Mouse (Mus musculus): ENCODE measurements at regions not wholly inside any gene's neighbourhood (a gene's known extent, or its start where the extent isn't known, plus 50 kb on each side); places are given as distances from the start of the nearest gene placed in this dataset.

DNA sequence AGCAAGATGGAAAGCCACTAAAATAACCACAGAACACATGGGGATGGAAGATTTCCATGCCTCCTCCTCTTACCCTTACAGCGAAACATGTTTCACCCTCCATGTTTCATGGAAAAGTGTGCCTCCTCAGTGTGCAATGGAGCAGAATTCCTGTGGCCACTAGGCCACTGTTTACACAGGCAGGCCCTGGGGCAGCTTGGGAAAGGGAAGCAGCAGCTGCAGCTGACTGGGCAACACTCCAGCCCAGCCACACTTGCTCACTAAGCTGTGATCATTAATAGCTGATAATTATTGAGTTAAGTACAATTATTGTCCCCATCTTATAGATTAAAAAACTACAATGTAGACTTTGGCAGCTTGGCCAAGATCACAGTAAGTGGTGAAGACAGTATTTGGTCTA is 402.5 kb upstream of the Acvr2a start:
- no peak for DNase-seq

- no peak for DNase-seq
Observed at GRCm38 (mm10) chr2:48412683-48413440, 401.0 kb upstream of the Acvr2a start.

- DNase-seq, result no peak
Observed at GRCm38 (mm10) chr2:48414596-48415481, 399.1 kb upstream of the Acvr2a start.

DNA sequence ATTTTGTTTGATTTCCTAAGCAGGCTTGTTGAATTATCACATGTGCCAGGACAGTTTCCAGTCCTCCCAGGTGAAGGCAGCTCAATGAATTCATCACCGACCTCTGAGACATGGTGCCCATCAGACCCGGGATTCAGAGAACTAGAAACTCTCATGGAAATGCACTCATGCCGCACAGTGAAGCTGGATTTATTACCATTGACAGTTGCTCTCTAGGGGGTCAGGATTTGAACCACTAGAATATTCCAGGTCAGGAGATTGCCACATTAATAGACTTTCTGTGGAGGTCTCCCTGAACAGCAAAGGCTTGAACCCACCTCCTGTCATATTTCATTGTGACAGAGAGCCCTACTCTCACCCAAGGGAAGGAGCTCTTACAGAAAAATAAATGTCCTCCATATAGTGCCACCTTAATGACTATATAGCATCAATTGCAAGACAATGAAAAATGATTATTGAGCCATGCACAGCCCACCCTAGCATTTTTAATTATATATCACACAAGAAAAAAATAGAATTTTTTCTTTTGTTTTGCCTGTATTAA is 397.6 kb upstream of the Acvr2a start:
- no peak for DNase-seq

DNA sequence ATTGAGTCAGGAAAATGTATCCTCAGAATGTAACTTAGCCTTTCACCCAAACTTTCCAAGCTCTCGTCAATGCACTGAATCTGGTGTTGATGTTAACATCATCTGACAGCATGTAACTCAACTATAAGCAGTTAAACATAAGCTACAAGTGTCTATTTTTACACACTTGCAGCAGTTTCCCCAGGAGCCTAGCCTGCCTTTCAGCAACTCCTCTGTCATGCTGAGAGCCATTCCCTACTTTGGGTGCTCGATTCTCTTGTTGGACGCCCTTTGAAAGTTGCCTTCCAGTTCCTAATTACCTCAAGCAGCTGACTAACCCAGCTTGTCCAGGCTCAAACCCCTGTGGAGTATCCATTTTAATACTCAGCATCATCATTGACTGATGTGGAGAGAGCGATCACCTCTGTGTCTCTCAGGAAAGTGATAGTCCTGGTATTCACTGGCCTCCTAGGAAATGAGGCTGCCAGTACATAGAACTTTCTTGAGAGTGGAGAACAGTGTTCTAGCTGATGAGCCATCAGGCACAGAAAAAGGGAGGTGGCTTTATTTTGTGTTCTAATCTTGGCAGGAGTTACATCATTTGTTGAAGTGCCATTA is 396.8 kb upstream of the Acvr2a start:
- DNase-seq, result no peak

DNA sequence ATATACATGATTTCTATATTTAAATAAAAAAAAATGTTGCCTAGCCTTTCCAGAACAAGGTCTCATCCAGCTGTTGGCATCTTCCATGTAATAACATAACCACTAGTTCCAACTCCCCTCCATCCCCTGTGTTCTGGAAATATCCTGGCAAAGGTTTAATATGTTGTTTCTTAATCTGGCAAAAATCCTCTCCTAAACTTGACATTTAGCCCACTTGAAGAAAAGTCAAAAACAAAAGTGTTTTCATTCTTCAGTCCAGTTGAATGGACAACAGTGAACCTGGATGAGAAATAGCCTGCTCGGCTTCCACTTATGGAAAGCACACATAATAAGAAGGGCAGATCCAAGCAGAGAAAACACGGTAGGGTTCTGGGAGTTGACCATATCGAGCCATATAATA is 393.1 kb upstream of the Acvr2a start:
- DNase-seq, result no peak

- DNase-seq, result no peak
Observed at GRCm38 (mm10) chr2:48423861-48424442, 390.0 kb upstream of the Acvr2a start.

DNA sequence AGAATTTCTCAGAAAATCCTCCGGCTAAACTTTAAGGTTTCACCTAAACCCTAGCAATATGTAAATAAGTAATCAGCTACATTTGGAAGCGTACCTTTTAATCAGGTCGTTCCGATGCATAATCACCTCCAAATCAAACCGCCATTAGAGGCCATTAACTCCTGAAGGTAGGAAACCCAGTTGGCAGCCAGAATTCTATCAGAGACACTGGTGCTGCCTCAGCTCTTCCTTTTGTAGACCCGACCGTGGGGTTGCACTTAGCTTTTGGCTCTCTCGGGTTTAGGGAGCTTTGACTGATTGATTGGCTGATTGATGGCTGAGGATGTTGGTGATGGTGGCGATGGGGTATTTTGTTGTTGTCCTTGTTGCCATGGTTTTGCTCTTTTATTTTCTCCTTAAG is 389.3 kb upstream of the Acvr2a start:
- DNase-seq, result no peak

DNA sequence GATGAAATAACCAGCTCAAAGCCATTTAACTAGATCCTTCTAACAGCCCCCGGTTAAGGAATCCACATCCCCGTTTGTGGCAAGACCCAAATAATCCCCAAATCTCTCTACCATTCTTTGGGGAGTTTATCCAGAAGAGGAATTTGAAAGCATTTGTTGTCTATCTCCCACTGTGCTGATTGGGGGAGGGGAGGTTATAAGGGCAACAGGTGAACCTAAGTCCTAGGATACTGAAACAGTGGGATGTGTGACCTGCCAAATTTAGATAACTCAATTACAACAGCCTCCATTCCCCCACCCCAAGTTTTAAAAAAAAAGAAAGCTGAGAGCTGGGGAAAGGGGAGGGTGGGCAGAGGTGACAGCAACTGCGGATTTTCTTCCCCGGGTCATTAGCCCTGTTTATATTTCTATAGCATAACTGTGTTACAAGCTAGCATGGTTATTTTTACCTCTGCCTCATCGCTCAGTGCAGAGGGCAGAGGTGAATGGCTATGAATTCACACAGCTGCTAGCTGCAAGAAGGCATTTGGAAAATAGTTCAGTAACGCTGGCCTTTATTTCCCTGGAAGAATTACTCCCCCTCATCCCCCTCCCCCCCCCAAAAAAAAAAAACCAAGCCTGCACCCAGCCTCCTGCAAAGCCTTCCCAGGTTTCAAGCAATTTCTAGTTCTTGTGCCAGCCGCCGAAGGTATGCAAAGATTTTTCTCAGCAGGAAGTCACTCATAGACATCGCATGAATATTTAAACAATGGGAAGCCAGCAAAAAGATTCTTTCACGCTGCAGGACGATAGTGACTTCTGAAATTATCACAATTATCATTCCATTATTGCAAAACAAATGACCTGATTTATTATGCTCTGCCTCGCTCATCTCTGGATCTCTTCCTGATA is 388.5 kb upstream of the Acvr2a start:
- DNase-seq, result no peak

DNA sequence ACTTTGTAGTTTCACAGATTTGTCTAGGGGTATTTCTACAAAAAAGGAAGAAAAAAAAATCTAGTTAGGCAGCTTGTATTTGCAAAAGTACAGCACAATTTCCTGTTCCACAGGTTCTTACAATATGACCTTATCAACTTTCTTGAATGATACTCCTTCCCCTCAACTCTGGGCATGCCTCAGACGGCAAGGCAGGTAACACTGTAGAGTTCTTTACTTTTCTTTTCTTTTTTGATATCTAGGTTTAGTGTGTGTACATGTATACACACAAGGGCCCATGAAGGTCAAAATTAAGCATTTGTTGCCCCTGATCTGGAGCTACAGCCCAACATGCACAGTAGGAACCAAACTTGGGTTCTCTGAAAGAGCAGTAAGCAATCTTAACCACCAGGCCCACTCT is 381.4 kb upstream of the Acvr2a start:
- no peak for DNase-seq

- DNase-seq, result peak; percentile 10
Observed at GRCm38 (mm10) chr2:48441296-48441990, 372.5 kb upstream of the Acvr2a start.

DNA sequence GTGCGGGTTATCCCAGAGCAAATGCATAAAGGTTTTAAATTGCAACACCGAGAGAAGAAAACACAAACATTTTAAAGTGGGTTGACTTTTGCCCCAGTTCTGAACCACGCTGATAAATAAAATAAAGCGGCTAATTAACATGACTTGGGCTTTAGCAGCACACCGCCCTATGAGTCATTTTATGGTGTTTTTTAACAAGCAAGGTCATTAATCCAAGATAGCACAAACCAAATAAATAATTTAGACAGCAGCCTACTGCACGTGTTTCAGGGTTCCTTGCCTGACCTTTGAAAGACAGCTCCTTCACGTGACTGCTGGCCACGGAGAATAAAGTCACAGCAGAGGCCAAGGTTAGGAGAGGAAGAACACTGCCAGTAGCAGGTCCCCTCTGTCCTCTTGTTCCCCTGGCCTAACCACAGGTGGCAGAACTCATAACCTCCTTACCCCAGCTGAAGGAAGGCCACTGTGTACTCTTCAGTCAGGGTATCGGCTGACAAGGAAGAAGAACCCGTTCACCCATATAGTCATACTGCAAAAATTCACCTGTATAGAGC is 371.8 kb upstream of the Acvr2a start:
- peak; percentile 72 for DNase-seq

- no peak for DNase-seq
Observed at GRCm38 (mm10) chr2:48445898-48446604, 367.9 kb upstream of the Acvr2a start.

DNA sequence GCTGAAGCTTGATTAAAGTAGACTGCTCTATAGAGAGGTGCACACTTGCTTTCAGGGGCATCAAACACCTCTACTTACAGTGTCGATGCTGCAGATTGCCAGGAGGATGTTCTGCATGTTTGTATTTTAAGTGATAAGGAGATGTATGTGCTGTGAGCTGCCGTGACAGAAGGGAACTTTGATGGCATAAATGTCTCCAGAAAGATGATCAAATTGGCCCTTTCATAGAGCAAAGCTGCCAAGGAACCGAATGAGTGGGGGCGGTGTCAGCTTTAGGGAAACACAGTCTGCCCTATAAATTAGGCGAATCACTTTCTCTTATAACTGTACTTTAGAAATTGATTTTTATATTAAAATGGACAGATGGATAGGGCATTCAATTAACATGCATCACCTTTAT is 367.3 kb upstream of the Acvr2a start:
- DNase-seq, result no peak

DNA sequence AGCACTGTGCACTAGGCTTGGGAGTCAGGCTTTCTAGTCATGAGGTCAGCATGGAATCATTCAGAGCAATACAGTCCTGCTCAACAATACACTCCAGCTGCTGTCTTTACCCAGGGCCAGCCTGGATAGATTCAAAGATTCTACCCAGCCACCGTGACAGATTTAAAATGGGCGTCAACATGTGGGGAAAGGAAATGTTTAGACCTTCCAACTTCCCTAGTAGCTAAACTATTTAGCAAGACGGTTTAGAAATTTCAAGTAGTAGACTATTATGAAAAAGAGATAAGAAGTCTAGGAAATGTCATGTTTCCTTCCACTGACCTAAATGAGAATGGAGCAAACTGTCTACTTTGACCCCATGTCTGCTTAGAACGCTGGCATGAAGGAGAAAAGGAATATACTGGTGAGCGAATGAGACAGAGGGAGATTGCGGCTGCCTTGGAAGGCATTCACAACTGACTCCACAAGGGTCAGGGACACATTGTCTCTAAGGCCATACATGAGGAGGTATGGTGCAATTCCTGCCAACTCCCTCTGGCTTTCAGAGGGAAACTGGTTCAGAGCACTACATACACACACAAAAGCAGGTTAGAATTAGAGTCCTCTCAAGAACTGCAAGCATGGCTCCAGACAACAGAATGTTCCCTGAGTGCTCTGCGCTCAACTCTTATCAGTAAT is 364.6 kb upstream of the Acvr2a start:
- peak; percentile 55 for DNase-seq

GRCm38 (mm10) chr2:48456072-48457040 is 357.6 kb upstream of the Acvr2a start:
- DNase-seq, result no peak

GRCm38 (mm10) chr2:48457117-48457516 is 356.8 kb upstream of the Acvr2a start:
- peak; percentile 32 for DNase-seq

- DNase-seq, result no peak
Observed at GRCm38 (mm10) chr2:48465483-48465882, 348.4 kb upstream of the Acvr2a start.

Data from adrenal gland, adult 8-10 months (tissue).